Mouse (Mus musculus) kidney, postnatal 0 days (tissue): ENCODE measurements around the gene Gm16381. TPM values are rescaled to one million over a fixed set of nuclear protein-coding genes. Genes with fewer than 3 reads are reported as not detected.
"Not testable (repeated sequence)": the region's sequence is repeated elsewhere in the genome, so short reads cannot be mapped to it uniquely, and the experiment has no call there.

Experiments
- ATAC-seq: fragments of 200-750 bp; cut with Nextera tagmentation; replicated peaks from 2 replicates; pipeline ENCODE4 v1.8.0; 2017; ENCODE audit warnings: low read depth, moderate number of reproducible peaks, moderate TSS enrichment, moderate library complexity; ENCODE audit not compliant: low FRiP score
- DNase-seq: peaks from one replicate; pipeline ENCODE4 v3.0.0-alpha.2; 2016; ENCODE audit warnings: low spot score
- H3K27ac ChIP-seq: fragments of 300-500 bp; sonication (generic); 2 replicates; pipeline ENCODE4 v1.5.1; 2014; ENCODE audit warnings: mild to moderate bottlenecking
- H3K27me3 ChIP-seq: fragments of 300-500 bp; sonication (generic); 2 replicates; pipeline ENCODE4 v1.6.1; 2014; ENCODE audit warnings: low read length, mixed read lengths; ENCODE audit not compliant: insufficient read depth
- H3K36me3 ChIP-seq: fragments of 300-500 bp; sonication (generic); 2 replicates; pipeline ENCODE4 v1.6.1; 2014; ENCODE audit warnings: low read length, mixed read lengths; ENCODE audit not compliant: insufficient read depth
- H3K4me1 ChIP-seq: fragments of 300-500 bp; sonication (generic); replicated peaks from 2 replicates; pipeline ENCODE4 v1.6.1; 2014; ENCODE audit warnings: antibody characterized with exemption, low read length, mixed read lengths; ENCODE audit not compliant: insufficient read depth
- H3K4me2 ChIP-seq: fragments of 300-500 bp; sonication (generic); 2 replicates; pipeline ENCODE4 v1.6.1; 2014; ENCODE audit warnings: mild to moderate bottlenecking, low read length, moderate library complexity, mixed read lengths
- H3K4me3 ChIP-seq: fragments of 300-500 bp; sonication (generic); replicated peaks from 2 replicates; pipeline ENCODE4 v1.5.1; 2014; ENCODE audit warnings: low read depth, low read length
- H3K9ac ChIP-seq: fragments of 300-500 bp; sonication (generic); 2 replicates; pipeline ENCODE4 v1.6.1; 2014; ENCODE audit warnings: low read depth, low read length
- H3K9me3 ChIP-seq: fragments of 300-500 bp; sonication (generic); replicated peaks from 2 replicates; pipeline ENCODE4 v1.6.1; 2016; ENCODE audit warnings: low read length, inconsistent platforms, mixed read lengths
- WGBS: fragments of 180-500 bp; shearing (Covaris S2); extraction: QIAGEN DNeasy Blood & Tissue Kit; methylation state at CpG from one replicate; pipeline ENCODE4 v1.1.7; 2014; 5-methylcytosine and 5-hydroxymethylcytosine counted together
- polyA plus RNA-seq: library from polyadenylated mRNA; unstranded; fragments of >200 nt; fragmentation: Nextera tagmentation; extraction: Ambion mirVana; gene quantifications from 2 replicates; pipeline ENCODE4 v1.2.1, GENCODE M21; 2015

The Gm16381 gene
- polyA plus RNA-seq, result not detected in 2 replicates

DNA sequence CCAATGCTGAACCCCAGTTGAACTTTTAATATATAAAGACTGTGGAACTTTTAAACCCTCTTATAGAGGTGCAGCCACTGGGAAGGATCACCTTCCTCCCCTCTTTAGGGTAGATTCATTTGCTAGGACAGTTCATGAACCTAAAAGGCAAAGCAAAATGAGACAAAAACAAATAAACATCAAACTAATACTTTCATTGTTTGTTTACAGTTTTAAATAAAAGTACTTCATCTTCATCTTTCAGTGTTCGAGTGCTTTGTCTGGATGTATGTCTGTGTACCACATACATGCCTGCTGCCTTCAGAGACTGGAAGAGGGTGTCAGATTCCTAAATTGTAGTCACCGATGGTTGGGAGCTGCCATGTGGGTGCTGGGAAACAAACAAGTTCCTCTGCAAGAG lies at the start of gene Gm16381:
Gene Gm16381 (minus strand): TSS at position 101 of the 400 bp plus-strand sequence.
- WGBS, result 68% methylated on average over 1 of the region's 2 CpGs
- not testable (repeated sequence) for DNase-seq, H3K4me1 ChIP-seq

DNA sequence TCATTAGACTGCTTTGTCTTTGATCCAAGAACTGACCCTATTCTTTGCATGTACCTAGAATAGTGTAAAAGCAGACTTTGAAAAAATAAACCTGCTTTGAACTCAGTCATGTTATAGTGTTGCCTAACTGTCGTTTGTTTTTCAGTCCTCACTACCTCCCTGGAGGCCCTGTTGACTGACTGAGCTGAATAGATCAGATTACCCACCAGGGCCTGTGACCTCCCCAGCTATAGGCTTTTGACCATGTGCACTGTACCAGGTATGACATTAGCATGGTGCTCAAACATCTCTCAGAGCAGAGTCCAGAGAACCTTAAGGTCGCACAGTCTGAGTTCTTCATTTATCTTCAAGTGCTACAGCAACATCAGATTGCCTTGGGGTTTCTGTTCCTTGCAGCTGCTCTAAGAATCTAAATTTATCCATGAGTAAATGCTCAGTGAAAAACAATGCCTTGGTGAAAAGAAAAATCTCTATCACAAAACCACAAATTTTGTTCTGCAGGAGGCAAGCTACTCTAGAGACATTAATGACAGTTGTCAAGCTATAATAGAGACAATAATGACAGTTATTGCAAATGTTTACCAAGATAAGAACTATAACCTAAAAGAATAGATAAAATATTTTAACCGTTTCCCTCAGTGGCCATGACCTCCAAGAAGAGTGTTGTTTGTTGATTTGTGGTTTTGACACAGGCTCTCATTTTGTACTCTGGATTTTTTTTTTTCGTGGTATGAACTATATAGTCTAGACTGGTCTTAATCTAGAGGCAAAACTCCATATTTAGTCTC lies 8.7 kb upstream of the Gm16381 start:
- not testable (repeated sequence) for H3K9me3 ChIP-seq, H3K4me2 ChIP-seq, H3K27ac ChIP-seq, H3K9ac ChIP-seq, ATAC-seq, H3K4me1 ChIP-seq, H3K36me3 ChIP-seq, DNase-seq, H3K4me3 ChIP-seq, H3K27me3 ChIP-seq
- 73% methylated on average over 2 of the region's 4 CpGs for WGBS

More for the DNA sequence above, at the start of gene Gm16381:
- not testable (repeated sequence) for H3K4me3 ChIP-seq, H3K9ac ChIP-seq, H3K27ac ChIP-seq, H3K27me3 ChIP-seq, H3K36me3 ChIP-seq, ATAC-seq, H3K4me2 ChIP-seq, H3K9me3 ChIP-seq

DNA sequence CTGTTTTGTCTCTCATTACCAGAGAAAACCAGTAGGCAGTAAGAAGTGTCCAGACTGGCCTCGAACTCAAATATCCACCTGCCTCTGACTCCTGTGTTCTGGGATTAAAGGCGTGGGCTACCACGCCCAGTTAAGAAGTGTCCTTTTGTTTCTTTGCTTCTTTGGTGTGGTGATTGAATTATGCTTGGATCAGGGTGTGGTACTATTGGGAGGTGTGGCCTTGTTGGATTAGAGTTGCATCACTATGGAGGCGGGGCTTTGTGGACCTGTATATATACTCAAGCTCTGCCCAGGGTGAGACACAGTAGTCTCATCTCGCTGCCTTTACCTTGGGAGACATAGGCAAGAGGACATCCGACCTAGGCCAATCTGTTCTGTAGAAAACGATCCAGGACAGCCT lies 25.9 kb downstream of the Gm16381 start, which contains the start of gene Gm4027:
Gene Gm4027 (plus strand): TSS at position 301 of the 400 bp plus-strand sequence.
- not testable (repeated sequence) for H3K27ac ChIP-seq, H3K36me3 ChIP-seq, DNase-seq, H3K4me1 ChIP-seq, H3K4me3 ChIP-seq, H3K27me3 ChIP-seq, H3K9ac ChIP-seq, ATAC-seq, H3K4me2 ChIP-seq, H3K9me3 ChIP-seq
- 88% methylated on average over 6 of the region's 7 CpGs for WGBS

DNA sequence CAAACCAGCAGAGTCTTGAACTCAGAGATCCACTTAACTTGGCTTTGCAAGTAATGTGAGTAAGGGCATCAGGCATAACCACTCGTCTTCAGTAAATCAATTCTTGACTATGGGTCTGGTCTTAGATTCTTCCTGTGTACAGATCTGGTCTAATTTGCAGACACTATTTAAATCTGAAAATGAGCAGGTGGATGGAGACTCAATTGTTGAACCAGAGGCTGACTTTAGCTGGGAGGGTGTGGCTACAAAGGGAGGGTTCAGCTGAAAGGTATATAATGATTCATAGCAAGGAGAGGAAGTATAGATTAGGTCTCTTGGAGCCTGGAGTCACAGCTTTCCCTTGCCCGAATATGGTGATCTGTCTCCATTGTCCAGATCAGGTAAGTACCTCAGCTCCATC lies 42.0 kb downstream of the Gm16381 start, which contains the start of gene Oog1:
Gene Oog1 (plus strand): TSS at position 301 of the 400 bp plus-strand sequence.
- not testable (repeated sequence) for DNase-seq, H3K4me3 ChIP-seq, H3K27ac ChIP-seq, H3K4me1 ChIP-seq, H3K9me3 ChIP-seq, H3K4me2 ChIP-seq, H3K9ac ChIP-seq, H3K27me3 ChIP-seq, H3K36me3 ChIP-seq, ATAC-seq
- WGBS, result 50% methylated on average over 1 of the region's 2 CpGs

DNA sequence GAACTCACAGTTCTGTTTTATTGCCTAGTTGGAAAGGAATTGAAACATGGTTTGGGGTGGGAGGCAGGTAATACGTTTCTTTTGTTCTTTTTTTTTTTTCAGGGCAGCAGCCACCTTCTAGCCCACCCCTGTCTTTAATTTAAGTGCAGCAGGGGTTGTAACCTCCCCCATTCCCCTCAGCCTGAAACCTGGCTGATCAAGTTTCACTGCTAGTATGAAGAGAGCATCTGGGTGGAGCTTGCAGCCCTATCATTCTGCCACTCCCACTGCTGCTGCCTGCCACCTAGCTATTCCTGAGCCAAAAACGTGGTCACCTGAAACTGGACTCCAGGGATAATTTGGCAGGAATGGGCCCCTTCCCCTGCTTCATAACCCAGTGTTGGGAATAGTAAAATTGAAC lies 43.0 kb downstream of the Gm16381 start:
- peak; percentile 66 for DNase-seq
- not testable (repeated sequence) for H3K9me3 ChIP-seq, H3K27me3 ChIP-seq, H3K36me3 ChIP-seq, H3K9ac ChIP-seq, H3K4me2 ChIP-seq, ATAC-seq, H3K27ac ChIP-seq, H3K4me1 ChIP-seq, H3K4me3 ChIP-seq
- 0% methylated on average over 2 of the region's 2 CpGs for WGBS

Other genes with a start within 250 kb of the Gm16381 start
- 289 and 348 TPM in 2 replicates for gene Slirp, start 200.7 kb downstream of the Gm16381 start, polyA plus RNA-seq
- gene Alkbh1, start 200.6 kb downstream of the Gm16381 start, polyA plus RNA-seq, result 24.1 and 27.7 TPM in 2 replicates
- 130 and 132 TPM in 2 replicates for gene Snw1, start 172.3 kb downstream of the Gm16381 start, polyA plus RNA-seq
- gene Gm5788, start 149.9 kb downstream of the Gm16381 start, polyA plus RNA-seq, result not detected in 2 replicates
- gene Gm8300, start 130.3 kb downstream of the Gm16381 start, polyA plus RNA-seq, result not detected in 2 replicates
- gene Oog1, start 41.9 kb downstream of the Gm16381 start, polyA plus RNA-seq, result not detected in 2 replicates
- gene Gm4027, start 25.8 kb downstream of the Gm16381 start, polyA plus RNA-seq, result not detected in 2 replicates
- gene Gm21319, start 131.1 kb upstream of the Gm16381 start, polyA plus RNA-seq, result not detected in 2 replicates
- not detected in 2 replicates for gene Gm21936, start 150.9 kb upstream of the Gm16381 start, polyA plus RNA-seq
- gene BB287469, start 172.0 kb upstream of the Gm16381 start, polyA plus RNA-seq, result not detected in 2 replicates
- not detected in 2 replicates for gene Gm2001, start 197.7 kb upstream of the Gm16381 start, polyA plus RNA-seq
- not detected in 2 replicates for gene Gm2016, start 229.5 kb upstream of the Gm16381 start, polyA plus RNA-seq